Mouse (Mus musculus): Measurements from ENCODE around the gene Rlbp1.

Rlbp1 gene

DNA sequence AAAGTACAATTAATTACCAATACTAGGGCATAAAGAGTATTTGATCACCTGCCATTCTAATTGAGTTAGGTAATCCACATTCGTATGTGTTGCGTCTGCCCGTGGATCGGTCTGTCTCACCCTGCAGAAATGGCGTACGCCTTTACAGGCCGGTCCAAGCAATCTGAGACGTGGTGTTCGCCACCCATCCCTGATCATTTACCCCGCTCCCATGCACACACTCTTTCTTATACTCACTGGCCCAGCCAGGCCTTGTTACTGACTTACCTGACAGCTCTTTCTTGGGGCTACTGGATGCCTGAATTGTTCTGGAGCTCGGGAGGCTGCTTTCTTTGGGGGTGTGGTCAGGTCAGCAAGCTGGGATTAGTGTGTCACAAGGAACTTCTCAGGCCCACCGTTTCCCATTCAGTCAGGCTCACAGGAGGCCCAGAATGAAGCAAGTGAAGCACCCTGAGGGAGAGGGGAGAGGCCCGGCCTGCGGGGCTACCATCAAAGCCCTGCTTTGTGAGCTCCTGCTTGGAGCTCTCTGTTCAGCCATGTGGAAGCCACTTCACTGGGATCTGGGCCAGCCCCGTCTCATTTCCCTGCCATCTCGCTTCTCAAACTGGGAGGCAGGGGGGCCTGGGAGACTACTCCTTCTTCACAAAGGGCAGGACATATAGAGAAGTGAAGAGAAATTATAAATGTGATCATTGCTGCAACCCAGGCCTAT is at the start of gene Rlbp1:
Gene Rlbp1, minus strand, starts transcription at position 627 of the 712 bp plus-strand sequence.
- DNase-seq (ENCODE audit: low spot score), result no peak

DNA sequence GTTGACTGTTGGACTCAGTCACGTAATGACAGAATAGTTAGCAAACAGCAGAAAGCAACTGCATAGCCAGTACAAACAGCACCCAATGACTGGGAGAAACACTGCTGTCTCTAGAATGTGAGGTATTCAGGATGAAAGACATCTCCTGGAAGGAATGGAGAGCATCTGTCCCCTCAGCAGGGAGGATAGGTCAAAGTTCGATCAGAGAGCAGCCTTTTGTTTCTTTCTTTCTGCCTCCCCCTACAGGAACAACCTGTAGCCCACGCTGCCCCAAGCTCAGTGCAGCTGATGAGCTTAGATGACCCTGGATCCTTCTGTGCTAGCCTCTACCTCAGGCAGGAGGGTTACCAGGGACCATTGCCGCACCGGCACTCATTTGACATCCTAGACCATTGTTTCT is 41.4 kb upstream of the Rlbp1 start:
- no peak for DNase-seq (ENCODE audit: low spot score)

DNA sequence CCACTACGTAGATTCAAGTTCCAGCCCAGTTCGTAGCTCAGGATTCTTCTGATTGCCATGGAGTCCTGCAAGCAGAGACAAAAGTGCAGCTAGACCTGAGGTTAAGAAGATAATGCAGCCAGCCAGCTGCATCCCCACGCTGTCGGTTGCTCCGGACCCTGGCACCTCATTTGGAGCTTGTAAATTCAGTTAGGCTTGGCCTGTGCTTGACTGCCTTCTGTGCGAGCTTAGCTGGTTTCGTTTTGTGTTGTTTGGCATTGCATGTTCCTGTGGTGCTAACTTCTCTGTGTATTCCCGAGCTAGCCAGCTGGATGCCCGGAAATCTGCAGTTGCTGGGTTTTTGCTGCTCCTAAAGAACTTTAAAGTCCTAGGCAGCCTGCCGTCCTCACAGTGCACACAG is 39.0 kb upstream of the Rlbp1 start:
- DNase-seq (ENCODE audit: low spot score), result no peak

DNA sequence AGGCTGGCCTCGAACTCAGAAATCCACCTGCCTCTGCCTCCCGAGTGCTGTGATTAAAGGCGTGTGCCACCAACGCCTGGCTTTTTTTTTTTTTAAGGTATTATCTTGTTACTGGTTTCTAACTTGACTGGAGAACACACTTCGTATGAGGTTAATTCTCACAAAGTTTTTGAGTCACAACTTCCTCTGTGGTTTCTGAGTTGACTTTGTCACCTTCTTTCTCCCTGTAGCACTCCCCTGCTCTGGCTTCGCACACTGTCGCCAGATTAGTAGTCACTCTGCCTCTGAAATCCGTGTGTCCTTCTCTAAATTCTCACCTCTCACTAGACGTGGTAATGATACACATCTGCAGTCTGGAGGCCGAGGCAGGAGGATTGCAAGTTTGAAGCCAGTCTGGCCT is 36.0 kb upstream of the Rlbp1 start:
- DNase-seq (ENCODE audit: low spot score), result no peak

DNA sequence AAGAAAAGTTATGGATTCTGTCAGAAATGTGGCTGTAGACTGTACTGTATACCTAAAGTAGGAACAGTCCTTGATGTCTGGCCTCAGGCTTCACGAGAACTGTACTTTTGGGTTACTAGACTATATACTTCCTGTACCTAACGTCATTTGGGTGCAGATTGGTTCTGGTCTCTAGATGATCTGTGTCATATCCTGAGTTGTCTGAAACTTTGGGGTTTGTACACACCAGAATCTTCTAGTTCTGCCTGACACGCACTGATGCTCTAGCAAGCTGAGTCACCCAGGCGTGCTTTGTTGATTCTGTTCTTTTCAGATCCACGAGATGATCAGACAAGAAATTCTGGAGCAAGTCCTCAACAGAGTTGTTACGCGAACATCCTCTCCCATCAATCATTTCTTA is 33.1 kb upstream of the Rlbp1 start:
- DNase-seq (ENCODE audit: low spot score), result no peak

DNA sequence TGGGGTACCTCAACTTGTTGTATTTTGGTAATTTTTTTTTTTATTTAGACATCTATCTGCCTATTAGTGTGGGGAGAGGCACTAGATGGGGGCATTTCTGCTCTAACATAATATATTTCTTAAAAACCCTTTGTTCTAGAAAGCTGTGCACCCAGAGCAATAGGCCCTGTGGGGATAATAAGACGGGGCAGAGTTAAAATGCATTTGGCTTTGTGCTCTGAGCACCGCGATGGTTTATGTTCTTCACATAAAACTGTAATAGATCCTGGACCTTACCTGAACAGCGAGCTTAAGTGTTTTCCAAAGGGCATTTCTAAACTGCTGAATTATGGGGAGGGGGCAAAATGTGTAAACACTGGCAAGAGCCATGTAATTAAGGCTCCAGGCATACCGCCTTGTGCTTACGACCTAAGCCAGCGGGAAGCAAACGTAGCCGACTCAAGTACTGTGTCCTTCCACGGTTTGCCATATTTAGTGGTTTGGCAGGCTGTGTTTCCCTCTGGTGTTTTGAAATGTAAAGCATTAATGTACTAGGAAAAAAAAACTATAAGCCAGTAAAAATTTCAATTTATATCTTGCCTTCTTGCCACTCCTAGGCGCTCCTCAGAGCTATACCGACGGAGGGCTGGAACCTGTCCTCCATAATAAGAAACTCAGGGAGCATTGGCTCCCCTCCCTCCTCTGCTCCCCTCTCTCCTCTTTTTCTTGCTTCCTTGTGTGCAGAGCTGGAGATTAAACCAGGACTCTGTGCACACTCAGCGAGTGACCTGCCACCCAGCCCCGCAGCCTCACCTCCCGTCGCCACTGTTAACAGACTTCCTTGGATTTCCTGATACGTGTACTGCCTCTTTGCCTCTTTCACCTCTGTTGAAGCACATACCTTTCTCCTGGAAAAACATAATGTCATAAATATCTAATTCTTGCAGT is 27.9 kb upstream of the Rlbp1 start:
- DNase-seq (ENCODE audit: low spot score), result no peak

DNA sequence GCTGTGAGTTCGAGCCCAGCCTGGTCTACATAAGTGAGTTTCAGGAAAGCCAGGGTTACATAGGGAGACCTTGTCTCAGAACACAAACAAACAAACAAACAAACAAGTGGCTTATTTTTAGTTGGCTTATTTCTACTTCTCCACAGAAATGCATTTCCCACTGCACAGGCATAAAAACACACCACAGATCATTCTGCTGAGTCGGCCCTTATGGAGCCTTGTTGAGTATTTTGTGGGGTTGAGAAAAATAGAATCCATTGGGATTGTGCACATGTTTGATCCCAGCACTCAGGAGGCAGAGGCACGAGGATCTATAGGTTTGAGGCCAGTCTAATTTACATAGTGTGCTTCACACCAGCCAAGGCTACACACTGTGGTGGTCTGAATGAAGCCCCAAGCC is 13.4 kb upstream of the Rlbp1 start:
- DNase-seq (ENCODE audit: low spot score), result no peak

DNA sequence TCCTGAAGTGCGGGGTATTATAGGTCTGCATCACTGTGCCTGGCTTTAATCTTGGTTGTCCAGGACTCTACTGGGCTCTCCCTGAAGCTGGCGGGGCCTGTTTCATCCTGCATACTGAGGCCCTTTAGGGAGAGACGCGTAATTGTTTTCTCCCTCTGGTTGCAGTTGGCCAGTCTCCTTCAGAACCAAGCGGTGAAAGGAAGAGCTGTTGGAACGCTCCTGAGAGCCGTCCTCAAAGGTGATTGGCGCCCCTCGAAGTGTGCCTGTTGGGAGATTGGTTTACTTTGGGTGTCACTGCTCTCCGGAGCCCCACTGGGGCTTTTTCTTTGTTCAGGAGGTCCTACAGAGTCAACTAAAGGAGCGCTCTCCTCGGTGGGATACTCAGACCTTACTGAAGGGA is 12.1 kb upstream of the Rlbp1 start:
- no peak for DNase-seq (ENCODE audit: low spot score)

DNA sequence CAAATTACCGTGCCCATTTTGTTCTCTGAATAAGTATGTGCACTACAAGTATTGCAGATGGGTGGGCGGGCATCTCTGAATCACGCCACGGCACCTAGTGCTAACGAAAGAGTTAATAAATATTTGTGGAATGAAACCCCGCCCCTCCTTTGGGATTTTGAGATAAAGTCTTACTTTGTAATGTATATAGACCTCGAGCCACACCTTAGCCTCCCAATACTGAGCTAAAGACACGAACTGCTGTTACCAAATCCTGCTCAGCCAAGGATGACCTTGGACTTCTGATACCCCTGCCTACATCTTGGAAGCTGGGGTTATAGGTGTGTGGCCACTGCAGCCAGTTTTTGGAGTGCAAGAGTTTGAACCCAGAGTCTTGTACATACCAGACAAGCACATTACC is 11.6 kb upstream of the Rlbp1 start:
- DNase-seq (ENCODE audit: low spot score), result no peak

DNA sequence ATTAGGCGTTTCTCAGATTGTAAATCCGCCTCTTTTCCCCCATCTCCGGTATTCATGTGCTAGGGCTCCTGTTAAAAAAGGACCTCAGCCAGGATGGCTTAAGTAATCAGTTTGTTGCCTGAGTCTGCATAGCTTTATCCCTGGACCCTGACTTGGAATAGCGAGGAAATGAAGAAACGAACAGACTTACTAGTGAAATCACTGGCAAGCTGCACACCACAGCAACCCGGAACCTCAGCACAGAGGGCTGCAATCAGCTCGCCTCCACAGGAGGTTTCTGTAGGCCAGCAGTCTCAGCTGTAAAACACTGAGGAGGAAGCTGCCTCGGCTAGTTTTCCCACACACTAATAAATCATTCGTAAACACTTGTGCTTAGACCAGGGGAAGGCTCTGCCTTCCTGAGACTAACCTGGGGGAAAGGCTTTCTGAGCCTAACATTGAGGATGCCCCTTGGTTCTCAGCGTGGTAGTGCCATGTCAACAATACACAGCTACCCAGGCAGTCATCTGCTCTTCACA is 10.7 kb upstream of the Rlbp1 start:
- DNase-seq (ENCODE audit: low spot score), result no peak

DNA sequence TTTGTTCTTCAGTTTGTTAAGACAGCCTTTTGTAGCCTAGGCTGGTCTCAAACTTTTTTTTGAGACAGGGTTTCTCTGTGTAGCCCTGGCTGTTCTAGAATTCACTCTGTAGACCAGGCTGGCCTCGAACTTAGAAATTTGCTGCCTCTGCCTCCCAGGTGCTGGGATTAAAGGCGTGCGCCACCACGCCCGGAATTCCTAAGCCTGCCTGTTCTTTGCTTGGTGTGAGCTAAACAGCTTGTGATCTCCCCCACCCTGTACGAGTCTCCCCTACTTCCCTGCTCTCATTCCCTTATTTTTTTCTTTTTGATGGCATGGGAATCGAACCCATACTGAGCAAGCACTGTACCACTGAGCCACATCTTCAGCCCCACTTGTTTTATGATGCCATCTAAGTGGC is 8.3 kb upstream of the Rlbp1 start:
- DNase-seq (ENCODE audit: low spot score), result no peak

DNA sequence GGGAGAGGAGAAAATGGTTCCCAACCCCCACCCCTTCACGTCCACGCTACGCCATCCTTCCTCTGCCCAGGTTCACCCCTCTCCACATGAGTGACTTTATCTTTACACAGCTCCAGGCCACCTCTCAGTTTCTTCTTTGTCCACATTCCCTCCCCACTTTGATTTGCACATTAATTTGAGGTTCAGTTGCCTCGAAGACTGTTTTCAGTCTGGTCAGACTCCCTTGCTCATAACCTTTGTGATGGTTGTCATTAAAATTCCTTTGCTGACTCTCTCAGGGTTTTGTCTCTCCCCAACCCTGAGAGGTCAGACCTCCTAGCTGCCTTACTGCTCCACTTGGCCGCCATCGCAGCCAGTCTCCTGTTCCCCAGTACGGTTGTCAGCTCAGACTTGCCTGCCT is 7.8 kb upstream of the Rlbp1 start:
- DNase-seq (ENCODE audit: low spot score), result no peak

DNA sequence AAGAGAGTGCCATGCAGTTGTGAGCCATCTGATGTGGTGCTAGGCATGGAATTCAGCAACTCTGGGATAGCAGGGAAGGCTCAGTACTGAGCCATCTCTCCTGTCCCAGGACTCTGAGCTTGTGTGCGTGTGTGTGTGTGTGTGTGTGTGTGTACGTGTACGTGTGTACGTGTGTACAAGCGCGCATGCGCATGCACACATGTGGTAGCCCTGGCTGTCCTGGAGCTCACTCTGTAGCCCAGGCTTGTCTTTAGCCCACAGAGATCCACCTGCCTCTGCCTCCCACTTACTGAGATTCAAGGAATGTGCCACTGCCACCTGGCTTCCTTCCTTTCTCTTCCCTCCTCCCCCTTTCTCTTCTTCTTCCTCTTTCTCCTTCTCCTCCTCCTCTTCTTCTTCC is 7.1 kb upstream of the Rlbp1 start:
- no peak for DNase-seq (ENCODE audit: low spot score)

DNA sequence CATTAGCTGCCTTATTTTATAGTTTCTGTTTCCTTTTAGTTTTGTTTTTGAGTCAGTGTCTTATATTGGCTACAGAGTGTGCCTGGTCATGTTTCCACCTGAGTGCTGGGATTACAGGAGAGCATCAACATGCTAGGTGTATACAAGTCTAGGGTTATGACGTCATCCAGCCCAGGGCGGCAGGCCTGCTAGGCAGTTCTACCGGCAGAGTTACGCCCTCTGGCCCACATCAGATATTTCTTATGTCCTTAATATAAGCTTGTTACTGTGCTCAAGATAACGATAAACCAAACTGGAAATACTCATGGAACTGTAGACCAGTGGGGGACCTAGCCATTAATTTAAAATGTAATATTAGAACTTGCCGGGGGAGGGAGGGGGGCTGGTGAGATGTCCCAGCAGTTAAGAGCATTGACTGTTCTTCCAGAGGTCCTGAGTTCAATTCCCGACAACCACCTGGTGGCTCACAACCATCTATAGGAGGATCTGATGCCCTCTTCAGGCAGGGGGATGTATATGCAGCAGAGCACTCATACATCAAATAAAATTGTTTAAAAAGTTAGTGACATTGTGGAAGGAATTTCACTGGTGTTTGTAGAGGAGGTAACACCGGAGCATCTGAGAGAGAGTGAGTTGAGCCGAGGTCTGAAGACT is 6.1 kb upstream of the Rlbp1 start:
- DNase-seq (ENCODE audit: low spot score), result no peak

DNA sequence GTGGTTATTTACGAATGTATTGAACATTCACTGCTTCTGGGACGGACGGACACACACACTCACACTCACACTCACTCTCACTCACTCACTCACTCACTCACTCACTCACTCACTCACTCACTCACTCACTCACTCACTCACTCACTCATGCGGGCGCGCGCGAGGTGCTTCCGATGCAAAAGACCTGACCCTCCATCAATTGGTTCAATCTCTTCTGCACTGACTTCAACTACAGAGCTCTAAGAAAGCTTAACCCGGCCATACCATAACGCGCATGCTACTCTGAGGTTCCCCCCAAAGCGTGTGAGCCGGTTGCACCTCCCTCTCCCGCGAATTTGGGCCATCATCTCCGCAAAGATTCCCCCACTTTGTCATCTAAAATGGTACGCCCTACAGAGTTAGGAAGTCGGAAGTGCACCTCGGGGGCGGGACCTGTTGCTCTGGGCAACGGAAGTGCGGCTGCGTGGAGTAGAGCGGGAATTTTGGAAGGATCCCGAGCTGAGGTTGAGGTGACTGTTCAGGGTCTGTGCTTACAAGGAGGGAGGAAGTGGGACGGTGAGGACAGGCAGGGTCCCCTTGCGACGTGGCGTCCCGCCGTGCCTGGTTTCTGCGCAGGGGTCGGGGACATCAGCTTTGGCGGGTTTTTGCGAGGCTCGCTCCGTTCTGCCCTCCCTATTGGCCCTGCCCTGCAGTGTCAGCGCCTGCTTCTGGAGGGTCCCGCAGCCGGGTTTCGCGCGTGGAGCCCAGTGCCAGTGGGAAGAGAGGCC is 5.2 kb upstream of the Rlbp1 start, which contains the start of gene Fanci:
Gene Fanci, plus strand, starts transcription at position 47 of the 767 bp plus-strand sequence.
- DNase-seq (ENCODE audit: low spot score), result peak; percentile 86

DNA sequence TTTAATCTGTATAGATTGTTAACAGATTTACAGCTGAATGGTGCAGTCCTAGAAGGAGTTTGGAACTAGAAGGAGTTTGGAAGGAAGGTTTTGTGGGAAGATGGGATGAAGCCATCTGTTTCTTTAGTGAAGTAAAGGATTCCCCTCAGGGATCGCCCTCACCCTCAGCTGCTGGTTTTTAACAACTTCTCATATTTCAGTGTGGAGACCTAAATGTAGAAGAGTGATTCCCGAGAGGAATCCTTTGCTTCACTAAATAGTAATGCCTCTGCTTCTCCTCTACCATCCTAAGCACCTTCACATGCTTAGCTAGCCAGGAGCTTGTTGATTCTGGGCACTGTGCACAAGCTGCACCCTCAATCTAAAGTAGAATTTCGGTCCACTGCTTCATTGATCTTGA is 4.6 kb upstream of the Rlbp1 start:
- DNase-seq (ENCODE audit: low spot score), result no peak

DNA sequence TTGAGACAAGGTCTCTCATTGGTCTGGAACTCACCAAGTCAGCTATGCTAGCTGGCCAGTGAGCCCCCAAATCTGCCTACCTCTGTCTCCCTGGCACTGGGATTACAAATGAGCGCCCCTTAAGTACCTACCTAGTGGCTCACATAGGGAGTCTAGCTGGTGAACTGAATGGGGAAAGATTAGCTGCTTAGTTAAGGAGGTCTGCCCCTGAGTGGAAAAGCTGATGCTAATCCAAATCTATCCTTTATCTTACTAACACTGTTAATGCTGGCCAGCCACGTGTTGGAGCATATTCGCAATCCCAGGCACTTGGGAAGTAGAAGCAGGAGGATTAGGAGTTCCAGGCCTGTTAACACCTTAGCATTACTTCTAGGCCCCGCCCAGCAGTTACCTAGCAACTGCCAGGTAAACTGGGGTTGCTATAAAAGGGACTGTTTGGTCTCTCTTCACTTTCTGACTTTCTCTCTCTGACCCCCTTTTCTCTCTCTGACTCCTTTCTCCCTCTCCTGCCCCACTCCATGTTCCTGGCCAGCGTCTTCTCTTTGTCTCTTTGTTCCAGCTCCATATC is 3.4 kb upstream of the Rlbp1 start:
- DNase-seq (ENCODE audit: low spot score), result no peak

DNA sequence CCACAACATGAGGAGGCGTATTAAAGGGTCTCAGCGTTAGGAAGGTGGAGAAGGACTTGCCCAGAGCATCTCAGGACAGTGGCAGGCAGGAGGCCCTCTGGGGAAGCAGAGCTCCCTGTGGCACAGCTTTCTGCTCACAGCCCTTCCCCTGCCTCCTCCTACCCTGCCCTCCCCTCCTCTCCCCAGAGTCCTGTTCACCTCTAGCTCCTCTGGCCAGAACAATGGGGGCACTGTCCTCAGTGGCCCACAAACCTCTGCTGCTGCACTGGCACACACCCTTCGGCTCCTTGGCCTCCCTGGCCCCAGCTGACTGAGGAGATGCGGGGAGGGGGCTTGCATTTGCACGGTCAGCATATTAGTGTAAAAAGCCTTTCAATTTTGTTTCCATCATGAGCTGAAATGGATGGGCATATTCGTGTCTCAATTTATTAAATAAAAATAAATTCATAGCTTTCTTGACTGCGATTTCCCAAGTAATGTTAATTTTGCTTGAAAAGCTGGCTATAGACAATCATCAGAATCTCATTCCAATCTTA is 1.9 kb upstream of the Rlbp1 start:
- DNase-seq (ENCODE audit: low spot score), result no peak

DNA sequence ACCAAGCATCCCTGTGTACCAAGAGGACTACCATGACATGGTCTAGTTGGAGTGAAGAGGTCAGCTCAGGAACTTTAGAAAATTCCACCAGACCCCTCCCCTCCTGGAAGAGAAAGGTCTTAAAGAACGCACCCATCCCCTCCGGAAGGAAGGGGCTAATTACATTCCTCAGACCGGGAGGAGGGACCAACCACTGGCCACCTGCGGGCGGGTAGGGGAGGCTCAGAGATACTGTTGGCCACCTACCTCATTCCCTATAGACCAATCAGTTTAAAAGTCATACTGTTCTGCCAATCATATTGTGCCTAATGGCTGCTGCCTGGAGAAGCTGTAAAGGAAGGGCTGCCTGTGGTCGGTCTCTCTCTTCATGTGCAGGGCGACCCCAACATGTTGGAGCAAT is 1.1 kb upstream of the Rlbp1 start:
- no peak for DNase-seq (ENCODE audit: low spot score)

DNA sequence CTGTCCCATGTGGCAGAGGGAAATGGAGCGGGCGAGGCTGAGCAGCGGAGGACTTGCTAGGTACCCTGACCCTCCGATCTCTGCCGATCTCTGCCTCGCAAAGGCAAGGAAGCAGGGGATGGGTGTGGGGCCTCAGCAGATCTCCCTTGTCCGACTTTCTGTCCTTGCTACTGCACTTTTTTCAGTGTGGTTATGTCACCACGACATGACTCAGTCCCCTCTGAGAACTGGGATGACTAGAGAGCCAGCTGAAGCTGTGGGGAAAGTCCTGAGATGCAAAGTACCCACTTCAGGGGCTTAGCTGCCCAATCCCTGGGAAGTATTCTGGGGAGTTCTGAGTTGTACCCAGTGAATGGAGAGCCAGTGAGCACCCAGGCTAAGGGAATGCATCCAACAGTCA is 292 bp upstream of the Rlbp1 start:
- DNase-seq (ENCODE audit: low spot score), result no peak
